Mouse (Mus musculus) limb, embryonic 13.5 days (tissue): Measurements from ENCODE around the gene Zfhx3. TPM values are rescaled to one million over a fixed set of nuclear protein-coding genes. Genes with fewer than 3 reads are reported as not detected.

ENCODE experiments used
- ATAC-seq: fragments of 200-750 bp; cut with Nextera tagmentation; 2 replicates; pipeline ENCODE4 v1.8.0; 2017; ENCODE audit warnings: low read depth, moderate number of reproducible peaks, moderate TSS enrichment; ENCODE audit not compliant: low FRiP score
- H3K27ac ChIP-seq: fragments of 300-500 bp; sonication (generic); 2 replicates; pipeline ENCODE4 v1.5.1; 2015; ENCODE audit warnings: inconsistent platforms, mild to moderate bottlenecking, moderate library complexity
- H3K27me3 ChIP-seq: fragments of 300-500 bp; sonication (generic); 2 replicates; pipeline ENCODE4 v1.6.1; 2015; ENCODE audit warnings: mild to moderate bottlenecking, inconsistent platforms
- H3K36me3 ChIP-seq: fragments of 300-500 bp; sonication (generic); 2 replicates; pipeline ENCODE4 v1.6.1; 2015; ENCODE audit warnings: inconsistent platforms, mild to moderate bottlenecking, moderate library complexity
- H3K4me1 ChIP-seq: fragments of 300-500 bp; sonication (generic); 2 replicates; pipeline ENCODE4 v1.6.1; 2015; ENCODE audit warnings: inconsistent platforms
- H3K4me2 ChIP-seq: fragments of 300-500 bp; sonication (generic); replicated peaks from 2 replicates; pipeline ENCODE4 v1.6.1; 2015; ENCODE audit warnings: inconsistent platforms, mild to moderate bottlenecking, moderate library complexity
- H3K4me3 ChIP-seq: fragments of 300-500 bp; sonication (generic); 2 replicates; pipeline ENCODE4 v1.5.1; 2015; ENCODE audit warnings: moderate library complexity, mild to moderate bottlenecking, inconsistent platforms
- H3K9ac ChIP-seq: fragments of 300-500 bp; sonication (generic); 2 replicates; pipeline ENCODE4 v1.6.1; 2015; ENCODE audit warnings: mild to moderate bottlenecking, inconsistent platforms
- H3K9me3 ChIP-seq: fragments of 300-500 bp; sonication (generic); 2 replicates; pipeline ENCODE4 v1.6.1; 2016; ENCODE audit warnings: inconsistent platforms
- WGBS: fragments of 180-500 bp; shearing (Covaris S2); methylation state at CpG from one replicate; pipeline ENCODE4 v1.1.7; 2015; 5-methylcytosine and 5-hydroxymethylcytosine counted together
- polyA plus RNA-seq: library from polyadenylated mRNA; unstranded; fragments of >200 nt; fragmentation: Nextera tagmentation; extraction: Ambion mirVana; gene quantifications from 2 replicates; pipeline ENCODE4 v1.2.1, GENCODE M21; 2015

Zfhx3 gene
- polyA plus RNA-seq, 1 experiment from 2014 or later = 44.1 TPM

DNA sequence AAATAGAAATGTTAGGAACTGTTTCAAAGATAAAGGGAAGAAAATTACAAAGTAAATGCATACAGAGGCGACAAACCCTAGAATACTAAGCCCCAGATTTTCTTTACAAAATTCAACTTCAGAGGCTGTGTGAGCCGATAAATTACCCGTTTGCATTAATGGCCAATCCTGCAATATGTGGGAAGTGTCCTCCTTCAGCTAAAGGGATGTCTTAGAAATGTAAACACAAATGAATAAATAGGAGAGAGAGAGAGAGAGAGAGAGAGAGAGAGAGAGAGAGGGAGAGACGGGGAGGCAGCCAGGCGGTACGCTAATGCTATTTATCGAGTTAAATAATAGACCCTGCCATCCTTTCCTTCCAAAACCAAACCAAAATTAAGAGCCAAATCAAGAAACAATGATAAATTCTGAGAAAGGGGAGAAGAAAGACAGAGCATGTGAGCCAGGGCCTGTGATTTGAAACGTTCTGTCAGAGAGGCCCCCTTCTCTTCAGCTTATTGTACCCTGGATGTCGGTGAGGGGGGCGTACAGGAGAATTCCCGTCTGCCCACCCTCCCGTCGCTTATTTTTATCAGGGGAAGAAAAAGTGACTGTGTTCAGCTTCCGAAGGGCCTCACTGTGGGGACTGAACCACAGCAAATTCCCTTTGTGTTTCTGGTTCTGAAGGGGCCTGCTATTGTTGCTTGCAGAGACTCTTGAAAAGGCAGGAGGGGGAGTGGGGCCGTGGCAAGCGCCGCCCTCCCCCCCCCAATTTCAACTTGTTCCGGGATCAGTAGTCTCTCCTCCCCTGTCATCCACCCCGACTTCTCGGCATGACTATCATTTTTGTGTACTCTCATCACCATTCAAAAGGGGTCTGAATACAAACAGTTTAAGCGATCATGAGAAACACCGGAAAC is 303.8 kb downstream of the Zfhx3 start:
- H3K27ac ChIP-seq = no peak overlapping the region
- 72% methylated on average over 22 of the region's 22 CpGs for WGBS
- no peaks in the 10 kb centered on the region for H3K9me3 ChIP-seq
- ATAC-seq = no peak
- no peak overlapping the region for H3K4me2 ChIP-seq
- H3K9ac ChIP-seq = no peak overlapping the region
- H3K4me1 ChIP-seq = peaks cover 35% of the 10 kb centered on the region
- no peaks in the 10 kb centered on the region for H3K36me3 ChIP-seq
- H3K4me3 ChIP-seq = no peak overlapping the region
- 0 out of 2 replicates have a peak, but pooled peaks cover 4% of the 10 kb centered on the region for H3K27me3 ChIP-seq

DNA sequence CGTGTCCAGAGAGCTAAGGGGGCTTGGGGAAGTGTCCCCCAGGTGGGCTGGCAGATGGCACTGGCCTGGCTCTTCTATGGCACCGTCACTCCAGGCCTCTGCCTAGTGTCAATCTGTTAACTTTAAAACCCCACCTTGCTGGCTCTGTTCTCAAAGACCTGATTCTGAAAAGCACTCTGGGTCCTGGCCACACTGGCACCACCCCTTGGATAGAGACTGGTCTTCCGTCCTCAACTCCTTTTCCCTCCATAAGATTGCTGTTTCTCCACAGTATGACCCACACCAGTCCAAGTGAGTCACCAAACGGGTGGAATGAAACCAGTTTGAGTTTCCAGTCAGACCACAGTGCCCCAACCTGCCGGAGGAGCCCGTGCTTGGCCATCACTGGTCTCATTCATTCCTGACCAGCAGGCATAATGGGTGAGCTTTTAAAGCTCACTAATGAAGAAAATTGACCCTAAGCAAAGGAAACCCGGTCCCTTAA is 304.5 kb downstream of the Zfhx3 start:
- Histone ChIP-seq H3K27ac (no peak overlapping the region), H3K4me1 (peaks cover 32% of the 10 kb centered on the region), H3K27me3 (0 out of 2 replicates have a peak, but pooled peaks cover 4% of the 10 kb centered on the region), H3K36me3 (no peaks in the 10 kb centered on the region), H3K9ac (no peak overlapping the region), H3K4me2 (no peak overlapping the region), H3K4me3 (no peak overlapping the region), H3K9me3 (no peaks in the 10 kb centered on the region)
- WGBS = 55% methylated on average over 7 of the region's 7 CpGs
- no peak for ATAC-seq

GRCm38 (mm10) chr8:108264593-108265160 is 322.2 kb downstream of the Zfhx3 start:
- no peak overlapping the region for H3K4me2 ChIP-seq
- no peaks in the 10 kb centered on the region for H3K36me3 ChIP-seq
- H3K9ac ChIP-seq = no peak overlapping the region
- no peaks in the 10 kb centered on the region for H3K4me1 ChIP-seq
- H3K27me3 ChIP-seq = no peaks in the 10 kb centered on the region
- H3K9me3 ChIP-seq = no peaks in the 10 kb centered on the region
- ATAC-seq = no peak
- no peak overlapping the region for H3K27ac ChIP-seq
- H3K4me3 ChIP-seq = no peak overlapping the region
- WGBS = 22% methylated on average over 11 of the region's 11 CpGs

GRCm38 (mm10) chr8:108277960-108278359 is 335.5 kb downstream of the Zfhx3 start:
- H3K9me3 ChIP-seq = no peaks in the 10 kb centered on the region
- no peak for ATAC-seq
- WGBS = 95% methylated on average over 2 of the region's 2 CpGs
- no peaks in the 10 kb centered on the region for H3K27me3 ChIP-seq
- H3K9ac ChIP-seq = no peak overlapping the region
- H3K4me2 ChIP-seq = no peak overlapping the region
- H3K4me3 ChIP-seq = no peak overlapping the region
- H3K27ac ChIP-seq = no peak overlapping the region
- no peaks in the 10 kb centered on the region for H3K36me3 ChIP-seq
- H3K4me1 ChIP-seq = no peaks in the 10 kb centered on the region

GRCm38 (mm10) chr8:108281981-108282380 is 339.5 kb downstream of the Zfhx3 start:
- Histone ChIP-seq H3K9ac (no peak overlapping the region), H3K27me3 (no peaks in the 10 kb centered on the region), H3K36me3 (no peaks in the 10 kb centered on the region), H3K4me1 (peaks cover 3% of the 10 kb centered on the region; the same call in 1 of the 2 replicates), H3K4me2 (no peak overlapping the region), H3K9me3 (no peaks in the 10 kb centered on the region), H3K4me3 (no peak overlapping the region), H3K27ac (no peak overlapping the region)
- 71% methylated on average over 12 of the region's 12 CpGs for WGBS
- ATAC-seq = no peak

DNA sequence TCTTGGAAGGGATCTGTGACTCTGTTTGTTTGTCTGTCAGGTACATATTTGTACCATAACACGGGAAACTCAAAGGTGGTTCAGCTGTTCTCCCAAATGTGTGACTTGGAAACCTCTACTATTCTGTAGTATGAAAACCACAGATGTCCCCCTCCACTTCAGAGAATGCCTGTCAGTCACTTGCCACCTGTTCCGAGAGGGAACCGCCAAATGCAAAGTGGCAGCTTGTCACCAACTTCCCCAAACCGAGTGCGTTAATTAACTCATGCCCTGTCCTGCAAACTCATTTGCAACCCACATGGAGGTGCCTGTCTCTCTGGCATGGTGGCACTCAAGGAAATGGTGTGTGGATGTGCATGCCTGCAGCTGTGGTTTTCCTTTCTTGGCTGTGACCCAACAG is 343.7 kb downstream of the Zfhx3 start:
- H3K27me3 ChIP-seq = no peaks in the 10 kb centered on the region
- H3K36me3 ChIP-seq = no peaks in the 10 kb centered on the region
- ATAC-seq = no peak
- WGBS = 62% methylated on average over 5 of the region's 5 CpGs
- H3K4me2 ChIP-seq = no peak overlapping the region
- no peak overlapping the region for H3K9ac ChIP-seq
- no peaks in the 10 kb centered on the region for H3K9me3 ChIP-seq
- no peak overlapping the region for H3K27ac ChIP-seq
- no peak overlapping the region for H3K4me3 ChIP-seq
- peaks cover 3% of the 10 kb centered on the region; the same call in 1 of the 2 replicates for H3K4me1 ChIP-seq

GRCm38 (mm10) chr8:108300964-108301615 is 358.6 kb downstream of the Zfhx3 start:
- WGBS = 75% methylated on average over 9 of the region's 9 CpGs
- H3K4me1 ChIP-seq = no peaks in the 10 kb centered on the region
- ATAC-seq = no peak

GRCm38 (mm10) chr8:108301654-108302053 is 359.2 kb downstream of the Zfhx3 start:
- no peak for ATAC-seq
- no peak overlapping the region for H3K4me3 ChIP-seq
- H3K36me3 ChIP-seq = no peaks in the 10 kb centered on the region
- H3K4me2 ChIP-seq = no peak overlapping the region
- H3K4me1 ChIP-seq = no peaks in the 10 kb centered on the region
- WGBS = 91% methylated on average over 12 of the region's 12 CpGs
- no peak overlapping the region for H3K9ac ChIP-seq
- H3K27ac ChIP-seq = no peak overlapping the region
- H3K27me3 ChIP-seq = no peaks in the 10 kb centered on the region
- no peaks in the 10 kb centered on the region for H3K9me3 ChIP-seq

More at GRCm38 (mm10) chr8:108300964-108301615, 358.6 kb downstream of the Zfhx3 start:
- Histone ChIP-seq H3K9me3 (no peaks in the 10 kb centered on the region), H3K9ac (no peak overlapping the region), H3K27ac (no peak overlapping the region), H3K4me2 (no peak overlapping the region), H3K4me3 (no peak overlapping the region), H3K36me3 (no peaks in the 10 kb centered on the region), H3K27me3 (no peaks in the 10 kb centered on the region)

DNA sequence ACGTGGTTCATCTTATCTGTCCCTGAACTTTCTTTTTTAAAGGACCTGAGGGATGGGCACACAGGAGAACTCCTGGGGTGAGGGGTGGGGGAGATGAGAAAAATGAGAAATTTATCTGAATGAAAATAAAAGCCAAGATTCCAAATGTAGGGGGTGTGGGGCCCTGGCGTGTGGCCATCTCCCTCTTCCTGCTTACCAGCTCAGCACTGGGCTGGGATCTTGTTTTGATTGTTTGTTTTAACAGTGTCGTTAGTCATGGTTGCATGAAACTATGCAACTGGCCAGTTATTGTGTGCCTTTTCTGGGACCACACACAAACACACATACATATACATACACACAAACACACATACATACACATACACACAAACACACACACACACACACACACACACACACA is 362.9 kb downstream of the Zfhx3 start:
- WGBS = 71% methylated on average over 3 of the region's 3 CpGs

GRCm38 (mm10) chr8:108309525-108310246 is 367.2 kb downstream of the Zfhx3 start:
- H3K9ac ChIP-seq = no peak overlapping the region
- no peaks in the 10 kb centered on the region for H3K9me3 ChIP-seq
- H3K27ac ChIP-seq = no peak overlapping the region
- no peaks in the 10 kb centered on the region for H3K36me3 ChIP-seq
- no peak overlapping the region for H3K4me3 ChIP-seq
- H3K27me3 ChIP-seq = no peaks in the 10 kb centered on the region
- WGBS = 67% methylated on average over 14 of the region's 14 CpGs
- peaks cover 4% of the 10 kb centered on the region for H3K4me1 ChIP-seq
- no peak for ATAC-seq
- no peak overlapping the region for H3K4me2 ChIP-seq

More for the DNA sequence above, 362.9 kb downstream of the Zfhx3 start:
- no peaks in the 10 kb centered on the region for H3K27me3 ChIP-seq
- H3K9ac ChIP-seq = no peak overlapping the region
- H3K27ac ChIP-seq = no peak overlapping the region
- H3K4me2 ChIP-seq = no peak overlapping the region
- no peaks in the 10 kb centered on the region for H3K4me1 ChIP-seq
- H3K36me3 ChIP-seq = no peaks in the 10 kb centered on the region
- no peak overlapping the region for H3K4me3 ChIP-seq
- no peaks in the 10 kb centered on the region for H3K9me3 ChIP-seq
- no peak for ATAC-seq

DNA sequence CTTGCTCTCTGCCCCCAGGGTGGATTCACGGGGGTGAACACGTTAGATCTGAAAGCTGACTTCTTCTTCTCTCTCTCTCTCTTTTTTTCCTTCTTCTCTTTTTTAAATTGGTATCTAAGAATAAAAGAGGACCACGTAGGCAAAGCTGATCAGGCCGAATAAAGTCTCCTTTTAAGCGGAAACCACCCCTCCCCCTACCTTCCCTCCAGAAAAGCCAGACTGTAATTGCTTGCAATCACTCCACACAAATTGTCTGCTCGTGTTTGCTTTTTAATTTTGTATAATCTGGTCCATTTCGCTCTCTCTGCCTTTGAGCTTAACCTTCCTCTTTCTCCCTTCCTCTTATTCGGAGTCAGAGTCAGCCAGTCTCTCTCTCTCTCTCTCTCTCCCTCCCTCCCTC is 372.6 kb downstream of the Zfhx3 start:
- 30% methylated on average over 8 of the region's 8 CpGs for WGBS
- H3K9ac ChIP-seq = no peak overlapping the region
- no peak overlapping the region for H3K4me3 ChIP-seq
- ATAC-seq = no peak
- peaks cover 9% of the 10 kb centered on the region for H3K4me1 ChIP-seq
- no peaks in the 10 kb centered on the region for H3K27me3 ChIP-seq
- H3K4me2 ChIP-seq = no peak overlapping the region
- no peaks in the 10 kb centered on the region for H3K9me3 ChIP-seq
- no peak overlapping the region for H3K27ac ChIP-seq
- no peaks in the 10 kb centered on the region for H3K36me3 ChIP-seq
